8 mouse cellular contexts compared by ENCODE assay signal in genomic region chr2:35621796-35622195, GRCm38 (mm10).
DNase-seq lines count a peak whose midpoint lies in the region; ATAC-seq lines count a peak whose summit lies in the region.

No protein-coding gene starts in this region.

- ATAC-seq in embryonic facial prominence, embryonic 15.5 days (ENCODE audit: insufficient number of reproducible peaks, low FRiP score, low TSS enrichment, low read depth), result peak; percentile 88
- ATAC-seq in megakaryocyte-erythroid progenitor cell, adult 5-6 weeks (replicated peaks; ENCODE audit: low FRiP score, low TSS enrichment, poor library complexity, severe bottlenecking), result no peak

- WGBS in embryonic facial prominence, embryonic 15.5 days, result under 1% methylated on average over 33 of the region's 41 CpGs
- 2% methylated on average over 41 of the region's 41 CpGs for WGBS in midbrain, embryonic 10.5 days

- H3K4me3 ChIP-seq in embryonic facial prominence, embryonic 15.5 days (replicated peaks), result peak overlapping the region; percentile 76
- H3K4me3 ChIP-seq in midbrain, embryonic 10.5 days, result peak overlapping the region; percentile 76

- H3K4me1 ChIP-seq in embryonic facial prominence, embryonic 15.5 days, result peaks cover 83% of the 10 kb centered on the region
- H3K4me1 ChIP-seq in midbrain, embryonic 10.5 days, result peaks cover 90% of the 10 kb centered on the region

- no peaks in the 10 kb centered on the region for H3K36me3 ChIP-seq in embryonic facial prominence, embryonic 15.5 days
- H3K36me3 ChIP-seq in midbrain, embryonic 10.5 days, result peaks cover 8% of the 10 kb centered on the region; the same call in 1 of the 2 replicates

- intact Hi-C loops in heart, postnatal 25 days (cut with DNase I), result no loop called here

- peak overlapping the region; percentile 92 for H3K9ac ChIP-seq in embryonic facial prominence, embryonic 15.5 days

- peak overlapping the region; percentile 84 for H3K27ac ChIP-seq in embryonic facial prominence, embryonic 15.5 days (replicated peaks)
- peak overlapping the region; percentile 93 for H3K27ac ChIP-seq in midbrain, embryonic 10.5 days (replicated peaks)

- H3K4me2 ChIP-seq in embryonic facial prominence, embryonic 15.5 days (replicated peaks), result peak overlapping the region; percentile 79

- peak; percentile 56 for DNase-seq in MN1 (ENCODE audit: low spot score)
- DNase-seq in brain, adult 2 months (ENCODE audit: low read depth, low spot score), result peak; percentile 90
- DNase-seq in heart, postnatal 25 days (ENCODE audit: low spot score), result peak; percentile 49
- peak; percentile 82 to 89 for DNase-seq in kidney, postnatal 4 days
- peak; percentile 85 for DNase-seq in midbrain, embryonic 10.5 days (ENCODE audit: low spot score)
- peak; percentile 53 for DNase-seq in testis, postnatal 14 days (ENCODE audit: low spot score)

- no peaks in the 10 kb centered on the region for H3K9me3 ChIP-seq in embryonic facial prominence, embryonic 15.5 days (replicated peaks)
- no peaks in the 10 kb centered on the region for H3K9me3 ChIP-seq in midbrain, embryonic 10.5 days (replicated peaks)

- no peaks in the 10 kb centered on the region for H3K27me3 ChIP-seq in embryonic facial prominence, embryonic 15.5 days
- peaks cover 6% of the 10 kb centered on the region; the same call in 1 of the 2 replicates for H3K27me3 ChIP-seq in midbrain, embryonic 10.5 days (ENCODE audit: low read depth, poor library complexity, severe bottlenecking)
